Mouse (Mus musculus): ENCODE data around the gene Gm49321. TPM values are rescaled to one million over a fixed set of nuclear protein-coding genes. Genes with fewer than 3 reads are reported as not detected.

Gene Gm49321
- polyA plus RNA-seq, 1 experiment from 2014 or later: 15.8 TPM

DNA sequence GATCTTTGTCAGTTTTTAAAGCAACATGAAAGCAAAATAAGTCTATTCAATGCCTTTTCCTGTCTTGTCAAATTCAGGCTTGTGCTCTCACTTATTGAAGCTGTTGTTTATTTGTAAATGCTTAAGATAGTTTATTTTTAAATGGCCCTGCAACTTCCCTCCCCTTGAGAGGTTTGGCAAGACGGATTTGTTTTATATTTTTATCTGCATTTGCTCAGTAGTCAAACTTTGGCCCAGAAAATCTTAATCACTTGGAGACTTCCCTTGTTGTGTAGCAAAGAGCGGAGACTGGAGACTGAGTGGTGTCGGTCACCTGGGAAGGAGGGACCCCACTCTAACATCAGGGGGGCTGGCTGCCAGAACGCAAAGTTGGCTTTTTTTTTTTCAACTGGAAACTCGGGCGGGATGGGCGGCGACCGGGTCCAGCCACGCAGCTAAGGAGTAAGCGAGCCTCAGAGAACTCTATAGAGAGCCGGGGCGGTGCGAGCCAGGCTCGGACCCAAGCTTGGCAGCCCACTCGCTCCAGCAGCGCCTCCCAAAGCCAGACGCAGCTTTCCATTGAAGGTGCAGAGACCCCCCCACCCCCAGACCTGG is 30.3 kb upstream of the Gm49321 start:
- Histone ChIP-seq H3K27ac (peak overlapping the region; percentile 29; the same call in 1 of the 2 replicates), H3K27me3 (replicated peaks) (no peaks in the 10 kb centered on the region), H3K9ac (peak overlapping the region; percentile 96; the same call in 1 of the 2 replicates), H3K4me2 (replicated peaks) (peak overlapping the region; percentile 68), H3K4me3 (peak overlapping the region; percentile 95), H3K4me1 (peaks cover 7% of the 10 kb centered on the region), H3K36me3 (no peaks in the 10 kb centered on the region), H3K9me3 (no peaks in the 10 kb centered on the region)
- 2% methylated on average over 18 of the region's 18 CpGs for WGBS
- ATAC-seq (ENCODE audit: low FRiP score, low read depth): no peak; the same call in 1 of the 2 replicates

GRCm38 (mm10) chr12:73907673-73908150 is 29.7 kb upstream of the Gm49321 start:
- under 1% methylated on average over 48 of the region's 51 CpGs for WGBS
- H3K4me3 ChIP-seq: peak overlapping the region; percentile 95
- peaks cover 7% of the 10 kb centered on the region for H3K4me1 ChIP-seq
- H3K9me3 ChIP-seq: no peaks in the 10 kb centered on the region
- H3K27ac ChIP-seq: peak overlapping the region; percentile 93
- H3K36me3 ChIP-seq: no peaks in the 10 kb centered on the region
- no peaks in the 10 kb centered on the region for H3K27me3 ChIP-seq (replicated peaks)
- H3K9ac ChIP-seq: peak overlapping the region; percentile 96
- peak; percentile 99 for ATAC-seq (ENCODE audit: low FRiP score, low read depth)
- H3K4me2 ChIP-seq (replicated peaks): peak overlapping the region; percentile 68

GRCm38 (mm10) chr12:73908274-73909012 is 29.0 kb upstream of the Gm49321 start:
- Histone ChIP-seq H3K27ac (peak overlapping the region; percentile 93), H3K4me2 (replicated peaks) (peak overlapping the region; percentile 68), H3K9ac (peak overlapping the region; percentile 96)

GRCm38 (mm10) chr12:73909013-73909575 is 28.4 kb upstream of the Gm49321 start:
- ATAC-seq (ENCODE audit: low FRiP score, low read depth): no peak
- H3K4me2 ChIP-seq (replicated peaks): peak overlapping the region; percentile 68
- no peaks in the 10 kb centered on the region for H3K9me3 ChIP-seq
- H3K4me3 ChIP-seq: peak overlapping the region; percentile 95
- H3K27me3 ChIP-seq (replicated peaks): no peaks in the 10 kb centered on the region
- no peaks in the 10 kb centered on the region for H3K36me3 ChIP-seq
- no peak overlapping the region for H3K27ac ChIP-seq
- WGBS: 9% methylated on average over 6 of the region's 6 CpGs
- H3K9ac ChIP-seq: peak overlapping the region; percentile 96
- peaks cover 7% of the 10 kb centered on the region for H3K4me1 ChIP-seq

More at GRCm38 (mm10) chr12:73908274-73909012, 29.0 kb upstream of the Gm49321 start:
- no peaks in the 10 kb centered on the region for H3K36me3 ChIP-seq
- peaks cover 7% of the 10 kb centered on the region for H3K4me1 ChIP-seq
- WGBS: under 1% methylated on average over 66 of the region's 76 CpGs
- ATAC-seq (ENCODE audit: low FRiP score, low read depth): peak; percentile 77
- H3K4me3 ChIP-seq: peak overlapping the region; percentile 95
- H3K9me3 ChIP-seq: no peaks in the 10 kb centered on the region
- no peaks in the 10 kb centered on the region for H3K27me3 ChIP-seq (replicated peaks)

DNA sequence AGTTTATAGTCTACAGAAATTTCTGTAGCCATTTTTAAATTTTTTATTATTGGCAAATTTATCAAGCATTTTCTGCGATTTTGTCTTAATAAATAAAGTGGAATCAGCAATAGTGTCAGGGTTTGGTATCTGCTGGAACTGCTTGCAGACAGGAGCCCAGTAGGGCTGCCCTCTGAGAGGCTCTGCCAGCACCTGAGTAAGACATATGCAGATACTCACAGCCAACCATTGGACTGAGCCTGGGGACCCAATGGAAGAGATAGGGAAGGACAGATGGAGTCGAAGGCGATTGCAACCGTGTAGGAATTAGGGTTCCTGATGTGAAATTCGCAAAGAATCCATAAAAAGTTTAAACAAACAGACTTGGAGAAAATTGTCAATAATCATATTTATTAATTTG is 19.0 kb upstream of the Gm49321 start:
- Histone ChIP-seq H3K27me3 (replicated peaks) (no peaks in the 10 kb centered on the region), H3K9ac (no peak overlapping the region), H3K4me3 (no peak overlapping the region), H3K36me3 (no peaks in the 10 kb centered on the region), H3K4me2 (replicated peaks) (no peak overlapping the region), H3K27ac (no peak overlapping the region), H3K4me1 (no peaks in the 10 kb centered on the region), H3K9me3 (no peaks in the 10 kb centered on the region)
- 92% methylated on average over 5 of the region's 5 CpGs for WGBS
- no peak for ATAC-seq (ENCODE audit: low FRiP score, low read depth)

GRCm38 (mm10) chr12:73930266-73930665 is 7.2 kb upstream of the Gm49321 start:
- Histone ChIP-seq H3K36me3 (peaks cover 44% of the 10 kb centered on the region), H3K4me3 (no peak overlapping the region), H3K4me1 (no peaks in the 10 kb centered on the region), H3K27me3 (replicated peaks) (no peaks in the 10 kb centered on the region), H3K9ac (no peak overlapping the region), H3K4me2 (replicated peaks) (no peak overlapping the region), H3K9me3 (no peaks in the 10 kb centered on the region), H3K27ac (no peak overlapping the region)
- no peak for ATAC-seq (ENCODE audit: low FRiP score, low read depth)
- WGBS: 84% methylated on average over 3 of the region's 3 CpGs

- peaks cover 44% of the 10 kb centered on the region for H3K36me3 ChIP-seq
- ATAC-seq (ENCODE audit: low FRiP score, low read depth): no peak
- whole genome bisulfite sequencing: 65% methylated on average over 5 of the region's 5 CpGs
Observed at GRCm38 (mm10) chr12:73931274-73931673, 6.2 kb upstream of the Gm49321 start.

GRCm38 (mm10) chr12:73934528-73934927 is 2.9 kb upstream of the Gm49321 start:
- no peaks in the 10 kb centered on the region for H3K4me1 ChIP-seq
- no peak for ATAC-seq (ENCODE audit: low FRiP score, low read depth)
- H3K27ac ChIP-seq: no peak overlapping the region
- no peaks in the 10 kb centered on the region for H3K27me3 ChIP-seq (replicated peaks)
- H3K4me3 ChIP-seq: no peak overlapping the region
- no peak overlapping the region for H3K4me2 ChIP-seq (replicated peaks)
- H3K9ac ChIP-seq: no peak overlapping the region
- WGBS: 89% methylated on average over 2 of the region's 2 CpGs
- peaks cover 57% of the 10 kb centered on the region for H3K36me3 ChIP-seq
- H3K9me3 ChIP-seq: no peaks in the 10 kb centered on the region

More at GRCm38 (mm10) chr12:73931274-73931673, 6.2 kb upstream of the Gm49321 start:
- H3K4me3 ChIP-seq: no peak overlapping the region
- H3K27ac ChIP-seq: no peak overlapping the region
- H3K9me3 ChIP-seq: no peaks in the 10 kb centered on the region
- no peak overlapping the region for H3K4me2 ChIP-seq (replicated peaks)
- H3K27me3 ChIP-seq (replicated peaks): no peaks in the 10 kb centered on the region
- no peak overlapping the region for H3K9ac ChIP-seq
- H3K4me1 ChIP-seq: no peaks in the 10 kb centered on the region

DNA sequence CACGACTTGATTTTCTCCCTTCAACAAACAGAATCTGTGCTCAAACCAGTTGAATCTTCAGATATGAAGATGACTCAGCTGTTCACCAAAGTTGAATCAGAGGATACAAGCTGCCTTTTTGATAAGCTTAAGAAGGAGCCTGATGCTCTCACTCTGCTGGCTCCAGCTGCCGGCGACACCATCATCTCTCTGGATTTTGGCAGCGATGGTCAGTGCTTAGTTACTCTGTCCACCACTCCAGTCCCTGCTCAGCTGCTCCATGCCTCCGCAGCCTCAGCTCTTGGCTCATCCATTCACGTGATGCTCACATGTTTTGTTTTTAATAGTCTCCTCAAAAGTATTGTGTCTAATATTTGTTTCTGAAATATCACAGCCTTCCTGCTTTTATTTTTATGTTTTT is 2.1 kb downstream of the Gm49321 start:
- 92% methylated on average over 6 of the region's 6 CpGs for WGBS
- H3K27me3 ChIP-seq (replicated peaks): no peaks in the 10 kb centered on the region
- peaks cover 51% of the 10 kb centered on the region for H3K36me3 ChIP-seq
- no peak overlapping the region for H3K4me2 ChIP-seq (replicated peaks)
- no peak for ATAC-seq (ENCODE audit: low FRiP score, low read depth)
- no peak overlapping the region for H3K4me3 ChIP-seq
- H3K9ac ChIP-seq: no peak overlapping the region
- no peaks in the 10 kb centered on the region for H3K4me1 ChIP-seq
- no peak overlapping the region for H3K27ac ChIP-seq
- H3K9me3 ChIP-seq: no peaks in the 10 kb centered on the region

DNA sequence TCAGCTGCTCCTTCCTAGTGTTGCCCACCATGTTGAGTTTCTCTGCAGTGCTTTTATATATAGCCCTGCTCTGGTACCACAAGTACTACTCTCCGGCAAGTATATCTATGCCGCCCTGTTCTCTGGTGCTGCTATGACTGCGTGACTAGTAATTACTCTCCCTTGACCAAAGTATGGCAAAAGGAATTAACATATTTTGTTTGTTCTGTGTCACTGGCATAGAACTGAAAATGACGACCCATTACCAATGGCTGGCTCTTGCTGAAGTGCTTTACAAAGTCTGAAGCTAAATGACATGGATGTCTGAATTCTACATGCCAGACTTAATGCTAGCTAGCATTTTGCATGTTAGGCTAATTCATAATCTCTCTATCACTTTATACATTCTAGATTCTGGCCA is 11.0 kb downstream of the Gm49321 start:
- peaks cover 12% of the 10 kb centered on the region; the same call in 1 of the 2 replicates for H3K36me3 ChIP-seq
- ATAC-seq (ENCODE audit: low FRiP score, low read depth): no peak
- no peaks in the 10 kb centered on the region; the same call in 1 of the 2 replicates for H3K4me1 ChIP-seq
- H3K9me3 ChIP-seq: no peaks in the 10 kb centered on the region
- peaks cover 6% of the 10 kb centered on the region; the same call in 1 of the 2 replicates for H3K27me3 ChIP-seq (replicated peaks)
- WGBS: 90% methylated on average over 4 of the region's 4 CpGs
- no peak overlapping the region for H3K27ac ChIP-seq
- no peak overlapping the region for H3K9ac ChIP-seq
- no peak overlapping the region for H3K4me3 ChIP-seq
- H3K4me2 ChIP-seq (replicated peaks): no peak overlapping the region

- Histone ChIP-seq H3K4me3 (peak overlapping the region; percentile 37), H3K4me2 (replicated peaks) (peak overlapping the region; percentile 68), H3K4me1 (no peaks in the 10 kb centered on the region; the same call in 1 of the 2 replicates), H3K27ac (no peak overlapping the region), H3K36me3 (peaks cover 7% of the 10 kb centered on the region; the same call in 1 of the 2 replicates), H3K27me3 (replicated peaks) (peaks cover 6% of the 10 kb centered on the region; the same call in 1 of the 2 replicates), H3K9ac (peak overlapping the region; percentile 52; the same call in 1 of the 2 replicates), H3K9me3 (no peaks in the 10 kb centered on the region)
- ATAC-seq (ENCODE audit: low FRiP score, low read depth): peak; percentile 90
- 7% methylated on average over 46 of the region's 46 CpGs for WGBS
Observed at GRCm38 (mm10) chr12:73949318-73950058, 12.0 kb downstream of the Gm49321 start.

Measured in neural tube, embryonic 12.5 days (tissue).